Mouse (Mus musculus): Measurements from ENCODE around the gene Lrmda. TPM values are rescaled to one million over a fixed set of nuclear protein-coding genes. Genes with fewer than 3 reads are reported as not detected.
A peak's percentile ranks its signal among the peaks of the same experiment; 100 is the strongest.
"Not testable (repeated sequence)": the region's sequence is repeated elsewhere in the genome, so short reads cannot be mapped to it uniquely, and the experiment has no call there.

The Lrmda gene
- polyA plus RNA-seq, 1 experiment from 2014 or later, result 0.21 TPM

- DNase-seq (ENCODE audit: low spot score), result no peak
Measured at GRCm38 (mm10) chr14:22759673-22760072, 740.2 kb downstream of the Lrmda start.

- DNase-seq (ENCODE audit: low spot score), result no peak
Measured at GRCm38 (mm10) chr14:22760241-22761039, 740.9 kb downstream of the Lrmda start.

- DNase-seq (ENCODE audit: low spot score), result no peak
Measured at GRCm38 (mm10) chr14:22781709-22782108, 762.2 kb downstream of the Lrmda start.

GRCm38 (mm10) chr14:22782365-22782764 is 762.9 kb downstream of the Lrmda start:
- DNase-seq (ENCODE audit: low spot score), result no peak

- no peak for DNase-seq (ENCODE audit: low spot score)
Measured at GRCm38 (mm10) chr14:22783211-22784161, 764.0 kb downstream of the Lrmda start.

DNA sequence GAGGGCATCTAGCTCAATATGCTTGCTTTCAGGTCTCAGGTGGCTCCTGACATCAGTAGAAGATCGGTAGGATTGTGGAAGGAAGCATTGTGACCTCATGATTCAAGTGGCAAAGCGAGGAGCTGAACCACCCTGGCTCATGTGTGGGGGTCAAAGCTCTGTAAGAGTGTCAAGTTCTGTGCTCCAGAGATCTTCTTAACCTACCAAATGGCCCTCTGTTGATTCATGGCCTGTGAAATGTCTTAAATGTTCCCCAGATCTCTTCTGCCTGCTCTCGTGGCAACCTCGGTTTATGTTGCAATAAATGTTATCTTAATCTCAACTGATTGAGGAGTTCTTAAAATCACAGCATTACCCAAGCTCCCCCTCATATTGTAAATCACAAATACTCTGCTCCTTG is 780.5 kb downstream of the Lrmda start:
- DNase-seq (ENCODE audit: low spot score), result no peak

DNA sequence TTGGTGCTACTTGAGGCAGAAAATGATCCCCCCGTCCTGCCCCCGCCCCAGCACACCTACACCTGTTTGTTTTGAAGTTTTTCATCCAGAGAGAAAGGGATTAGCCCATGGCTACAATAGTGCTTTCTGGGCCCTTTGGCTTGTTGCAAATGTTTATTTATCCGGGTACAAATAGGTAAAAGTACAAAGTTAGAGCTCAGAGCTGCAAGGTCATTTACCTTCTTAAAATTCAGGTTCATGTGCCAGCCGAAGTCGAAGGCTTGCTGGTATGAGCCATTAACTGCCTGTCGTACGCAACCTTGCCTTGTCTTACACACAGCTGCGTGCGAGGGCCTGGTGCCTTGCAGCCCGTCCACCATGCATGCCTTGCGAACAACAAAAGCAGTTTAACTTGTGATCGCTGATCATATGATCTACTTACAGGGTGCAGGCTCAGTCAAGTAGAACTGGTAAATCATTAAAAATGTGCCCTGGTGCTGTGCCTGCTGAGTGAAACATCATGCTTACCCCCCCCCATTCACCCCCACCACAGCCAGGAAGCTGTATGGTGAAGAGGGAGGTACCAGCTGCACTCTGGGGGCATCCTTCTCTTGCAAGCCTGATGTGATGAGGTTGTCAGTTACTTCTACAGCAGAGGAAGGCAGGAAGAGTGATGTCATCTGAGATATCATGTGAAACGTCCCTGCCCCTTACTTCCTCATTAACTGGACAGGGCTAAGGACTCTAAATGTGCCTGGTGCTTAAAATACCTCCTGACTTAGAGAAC is 781.5 kb downstream of the Lrmda start:
- DNase-seq (ENCODE audit: low spot score), result peak; percentile 14

DNA sequence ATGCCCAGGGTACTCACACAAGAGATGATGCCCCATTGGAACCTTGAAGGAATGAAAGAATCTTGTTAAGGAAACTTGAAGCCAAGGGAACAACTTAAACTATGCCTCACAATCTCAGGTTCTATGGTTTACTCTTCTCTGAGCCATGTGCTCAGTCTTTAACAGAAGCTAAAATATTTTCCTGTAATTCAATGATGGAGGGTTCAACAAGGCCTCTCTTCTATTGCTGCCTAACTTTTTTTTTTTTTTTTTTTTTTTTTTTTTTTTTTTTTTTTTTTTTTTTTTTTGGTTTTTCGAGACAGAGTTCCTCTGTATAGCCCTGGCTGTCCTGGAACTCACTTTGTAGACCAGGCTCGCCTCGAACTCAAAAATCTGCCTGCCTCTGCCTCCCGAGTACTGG is 782.2 kb downstream of the Lrmda start:
- DNase-seq (ENCODE audit: low spot score), result not testable (repeated sequence)

- no peak for DNase-seq (ENCODE audit: low spot score)
Measured at GRCm38 (mm10) chr14:22807324-22807723, 787.8 kb downstream of the Lrmda start.

DNA sequence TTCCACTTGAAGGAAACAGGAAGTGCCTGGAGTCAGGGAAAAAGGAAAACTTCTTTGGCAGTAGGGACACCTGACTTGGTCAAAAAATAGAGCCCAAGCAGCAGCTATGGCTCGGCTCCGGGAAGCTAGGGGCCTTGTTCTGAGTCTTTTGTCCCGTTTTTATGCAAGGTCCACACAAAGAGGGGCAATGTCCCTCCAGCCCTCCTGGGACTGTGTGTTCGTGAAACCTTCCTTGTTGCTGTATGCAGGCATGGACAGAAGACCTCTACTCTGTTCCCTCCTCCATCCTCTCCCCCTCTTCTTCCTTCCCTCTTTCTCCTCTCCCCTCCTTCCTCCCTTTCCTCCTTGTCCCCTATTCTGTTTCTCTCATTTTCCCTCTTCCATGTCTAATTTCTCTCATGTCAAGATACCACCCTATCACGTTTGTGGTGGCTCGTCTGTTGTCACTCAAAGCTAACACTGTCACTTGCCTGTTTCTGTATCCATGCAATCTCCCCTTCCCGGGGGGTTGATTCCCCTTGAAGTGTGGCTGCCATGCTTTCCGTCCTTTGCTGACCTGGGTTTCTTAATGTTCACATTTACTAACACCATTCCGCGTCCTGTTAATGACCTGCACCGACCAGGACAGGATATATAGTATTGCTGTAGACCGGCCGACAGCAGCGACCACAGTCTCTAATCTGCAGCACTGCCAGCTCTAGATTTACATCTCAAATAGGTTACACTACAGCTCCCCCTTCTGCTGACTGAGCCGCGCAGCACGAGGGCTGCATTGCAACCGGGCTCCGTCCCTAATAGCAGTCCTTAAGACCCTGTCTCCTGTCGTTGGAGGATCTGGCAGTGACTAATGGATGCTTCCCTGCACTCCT is 788.4 kb downstream of the Lrmda start:
- peak; percentile 15 for DNase-seq (ENCODE audit: low spot score)

- DNase-seq (ENCODE audit: low spot score), result no peak
Measured at GRCm38 (mm10) chr14:22808595-22809166, 789.2 kb downstream of the Lrmda start.

- DNase-seq (ENCODE audit: low spot score), result no peak
Measured at GRCm38 (mm10) chr14:22809229-22809628, 789.7 kb downstream of the Lrmda start.

DNA sequence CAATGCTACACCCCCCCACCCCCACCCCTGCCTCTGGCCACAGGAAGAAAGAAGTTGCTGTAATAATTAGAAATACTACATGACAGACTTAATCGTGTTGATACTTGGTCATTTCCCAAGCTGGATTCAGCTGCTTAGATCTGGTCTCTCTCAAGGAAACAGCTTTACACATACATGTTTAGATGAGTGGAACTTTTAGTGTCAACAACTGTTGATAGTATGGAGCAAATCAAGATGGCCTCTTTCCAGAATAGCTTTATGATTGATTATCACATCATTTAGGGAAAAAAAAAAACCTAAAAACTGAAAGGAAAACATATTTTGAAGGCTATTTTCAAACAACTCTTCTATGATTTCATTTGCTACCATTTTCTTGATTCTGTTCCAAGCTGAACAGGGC is 791.0 kb downstream of the Lrmda start:
- DNase-seq (ENCODE audit: low spot score), result no peak

DNA sequence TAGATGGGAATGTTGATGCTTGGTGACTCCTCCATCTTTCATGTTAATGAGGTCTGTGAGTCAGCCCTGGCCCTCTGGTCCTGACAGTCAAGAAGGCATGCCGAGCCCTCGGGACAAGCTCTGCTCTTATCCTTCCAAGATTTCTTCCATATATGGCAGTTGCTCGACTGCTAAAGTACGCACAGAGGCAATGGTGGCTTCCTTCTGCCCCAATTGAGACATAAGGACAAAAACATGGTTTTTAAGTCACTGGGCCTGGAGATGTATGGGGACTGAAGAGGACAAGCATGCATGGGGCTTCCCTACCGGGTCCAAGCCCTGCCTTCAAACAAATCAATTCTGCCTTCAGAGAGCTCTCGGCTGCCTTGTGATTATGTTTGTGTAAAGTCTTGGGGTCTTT is 793.3 kb downstream of the Lrmda start:
- DNase-seq (ENCODE audit: low spot score), result no peak

- peak; percentile 20 for DNase-seq (ENCODE audit: low spot score)
Measured at GRCm38 (mm10) chr14:22813389-22813788, 793.9 kb downstream of the Lrmda start.

- no peak for DNase-seq (ENCODE audit: low spot score)
Measured at GRCm38 (mm10) chr14:22814811-22815345, 795.4 kb downstream of the Lrmda start.

GRCm38 (mm10) chr14:22817346-22818201 is 798.1 kb downstream of the Lrmda start:
- no peak for DNase-seq (ENCODE audit: low spot score)

DNA sequence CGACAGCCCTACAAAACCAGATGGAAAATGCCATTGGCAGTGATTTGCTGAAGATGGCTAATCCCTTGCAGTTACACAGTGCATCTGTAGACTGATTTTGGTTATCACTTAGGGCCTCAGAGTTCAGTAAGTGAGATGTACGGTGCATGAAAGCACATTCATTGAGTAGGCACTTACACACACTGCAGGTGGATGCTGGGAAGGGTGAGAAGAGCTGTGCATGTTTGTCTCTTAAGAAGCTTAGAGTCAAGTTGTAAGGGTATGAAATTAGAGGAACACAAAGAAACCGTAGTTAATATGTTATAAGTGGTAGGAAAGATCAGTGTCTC is 798.7 kb downstream of the Lrmda start:
- no peak for DNase-seq (ENCODE audit: low spot score)

- DNase-seq (ENCODE audit: low spot score), result no peak
Measured at GRCm38 (mm10) chr14:22822942-22823341, 803.4 kb downstream of the Lrmda start.
